23 mouse cellular contexts compared by ENCODE assay signal in genomic region chr12:26163416-26163815, GRCm38 (mm10).
A peak's percentile ranks its signal among the peaks of the same experiment; 100 is the strongest.
DNase-seq lines count a peak whose midpoint lies in the region; ATAC-seq and TF ChIP-seq lines count a peak whose summit lies in the region.
"Had no signal": no experiment of that assay in that cellular context is flagged by ENCODE, and none has a peak within 500 bp of the region (broad histone marks: within the 10 kb centered on the region; RNA-seq: fewer than 3 reads in every experiment).

No protein-coding gene starts in this region.

- H3K9ac ChIP-seq in heart, embryonic 12.5 days, result no peak overlapping the region
- H3K9ac ChIP-seq in lung, postnatal 0 days (replicated peaks; ENCODE audit: low read depth), result no peak overlapping the region
- no peak overlapping the region for H3K9ac ChIP-seq in stomach, embryonic 15.5 days
- no peak overlapping the region for H3K9ac ChIP-seq in heart, embryonic 11.5 days (ENCODE audit: low read depth, low read length)
- H3K9ac ChIP-seq: forebrain, embryonic 15.5 days; heart, embryonic 15.5 days; kidney, embryonic 15.5 days; limb, embryonic 12.5 days; liver, embryonic 14.5 days; midbrain, embryonic 12.5 days; neural tube, embryonic 12.5 days had no signal

- H3K4me2 ChIP-seq in heart, embryonic 12.5 days, result no peak overlapping the region
- no peak overlapping the region for H3K4me2 ChIP-seq in lung, postnatal 0 days (replicated peaks; ENCODE audit: low read depth, low read length)
- H3K4me2 ChIP-seq in stomach, embryonic 15.5 days, result no peak overlapping the region
- no peak overlapping the region for H3K4me2 ChIP-seq in heart, embryonic 11.5 days
- H3K4me2 ChIP-seq: forebrain, embryonic 15.5 days; heart, embryonic 15.5 days; kidney, embryonic 15.5 days; limb, embryonic 12.5 days; midbrain, embryonic 12.5 days; neural tube, embryonic 12.5 days had no signal

- no peak overlapping the region for H3K27ac ChIP-seq in heart, embryonic 12.5 days (ENCODE audit: poor library complexity, severe bottlenecking)
- H3K27ac ChIP-seq in lung, postnatal 0 days (ENCODE audit: low read length), result no peak overlapping the region
- peak overlapping the region; percentile 96 for H3K27ac ChIP-seq in embryonic fibroblast, embryonic 13.5 days (ENCODE audit: insufficient read depth, low read length)
- peak overlapping the region; percentile 63 for H3K27ac ChIP-seq in stomach, embryonic 15.5 days
- no peak overlapping the region for H3K27ac ChIP-seq in heart, embryonic 11.5 days (ENCODE audit: low read depth, low read length)
- H3K27ac ChIP-seq: forebrain, embryonic 15.5 days; heart, embryonic 15.5 days; kidney, embryonic 15.5 days; limb, embryonic 12.5 days; liver, embryonic 14.5 days; macrophage; midbrain, embryonic 12.5 days; neural tube, embryonic 12.5 days had no signal

- TF ChIP-seq POLR2A in embryonic fibroblast, embryonic 13.5 days (IDR thresholded peaks at IDR 0.05; ENCODE audit: low read depth, low read length), result no peak

- H3K4me3 ChIP-seq in heart, embryonic 12.5 days, result no peak overlapping the region
- H3K4me3 ChIP-seq in lung, postnatal 0 days (ENCODE audit: low read depth, low read length), result no peak overlapping the region
- H3K4me3 ChIP-seq in embryonic fibroblast, embryonic 13.5 days (ENCODE audit: insufficient read depth, low read length), result no peak overlapping the region
- H3K4me3 ChIP-seq in stomach, embryonic 15.5 days (replicated peaks), result no peak overlapping the region
- no peak overlapping the region for H3K4me3 ChIP-seq in heart, embryonic 11.5 days (ENCODE audit: low read depth, low read length)
- H3K4me3 ChIP-seq: erythroblast, embryonic 14.5 days; forebrain, embryonic 15.5 days; heart, embryonic 15.5 days; kidney, embryonic 15.5 days; limb, embryonic 12.5 days; midbrain, embryonic 12.5 days; neural tube, embryonic 12.5 days had no signal

- peak; percentile 4 to 14 for DNase-seq in heart, postnatal 10 days
- DNase-seq in lung, postnatal 10 days, result peak; percentile 37
- no peak for DNase-seq in lung, postnatal 0 days (ENCODE audit: low spot score)
- no peak for DNase-seq in ovary, postnatal 10 days (ENCODE audit: low spot score)
- DNase-seq: adrenal gland, postnatal 36 days; B cell, adult 2 months; embryo, embryonic 11 days; kidney, postnatal 4 days; layer of hippocampus, adult 9-11 months; thymus, postnatal 25 days had no signal

- H3K4me1 ChIP-seq in heart, embryonic 12.5 days (replicated peaks), result peaks cover 3% of the 10 kb centered on the region
- H3K4me1 ChIP-seq in lung, postnatal 0 days (ENCODE audit: insufficient read depth, low read depth, low read length), result no peaks in the 10 kb centered on the region
- H3K4me1 ChIP-seq in embryonic fibroblast, embryonic 13.5 days (ENCODE audit: control insufficient read depth, insufficient read depth, low read length), result peaks cover 3% of the 10 kb centered on the region; the same call in 1 of the 2 replicates
- no peaks in the 10 kb centered on the region for H3K4me1 ChIP-seq in stomach, embryonic 15.5 days
- H3K4me1 ChIP-seq in heart, embryonic 11.5 days (ENCODE audit: control insufficient read depth, insufficient read depth, low read length), result no peaks in the 10 kb centered on the region; the same call in 1 of the 2 replicates
- H3K4me1 ChIP-seq: forebrain, embryonic 15.5 days; kidney, embryonic 15.5 days; limb, embryonic 12.5 days; midbrain, embryonic 12.5 days; neural tube, embryonic 12.5 days had no signal

- intact Hi-C loops in heart, postnatal 10 days (cut with DNase I), result no loop called here

- H3K27me3 ChIP-seq in heart, embryonic 12.5 days (replicated peaks), result no peaks in the 10 kb centered on the region
- H3K27me3 ChIP-seq in lung, postnatal 0 days (replicated peaks; ENCODE audit: insufficient read depth, low read length), result no peaks in the 10 kb centered on the region
- no peaks in the 10 kb centered on the region for H3K27me3 ChIP-seq in stomach, embryonic 15.5 days (replicated peaks)
- no peaks in the 10 kb centered on the region for H3K27me3 ChIP-seq in heart, embryonic 11.5 days (ENCODE audit: control insufficient read depth, insufficient read depth, low read length)
- H3K27me3 ChIP-seq: forebrain, embryonic 15.5 days; heart, embryonic 15.5 days; kidney, embryonic 15.5 days; limb, embryonic 12.5 days; midbrain, embryonic 12.5 days; neural tube, embryonic 12.5 days had no signal

- no peak for TF ChIP-seq EP300 in lung, postnatal 0 days (IDR thresholded peaks at IDR 0.05)

- no peaks in the 10 kb centered on the region for H3K36me3 ChIP-seq in heart, embryonic 12.5 days
- no peaks in the 10 kb centered on the region for H3K36me3 ChIP-seq in lung, postnatal 0 days (ENCODE audit: insufficient read depth, low read length)
- H3K36me3 ChIP-seq in stomach, embryonic 15.5 days, result no peaks in the 10 kb centered on the region
- no peaks in the 10 kb centered on the region for H3K36me3 ChIP-seq in heart, embryonic 11.5 days (ENCODE audit: control insufficient read depth, insufficient read depth, low read length)
- H3K36me3 ChIP-seq: forebrain, embryonic 15.5 days; heart, embryonic 15.5 days; kidney, embryonic 15.5 days; limb, embryonic 12.5 days; midbrain, embryonic 12.5 days; neural tube, embryonic 12.5 days had no signal

- no peak for ATAC-seq in heart, embryonic 12.5 days (ENCODE audit: insufficient number of reproducible peaks, low FRiP score)
- ATAC-seq in lung, postnatal 0 days, result no peak
- no peak for ATAC-seq in stomach, embryonic 15.5 days (ENCODE audit: insufficient read depth, low FRiP score, low read depth)
- ATAC-seq in heart, embryonic 11.5 days (replicated peaks; ENCODE audit: insufficient number of reproducible peaks, low FRiP score, low TSS enrichment), result no peak
- ATAC-seq: forebrain, embryonic 15.5 days had no signal

- TF ChIP-seq CTCF in lung, postnatal 0 days (IDR thresholded peaks at IDR 0.05), result no peak
- no peak for TF ChIP-seq CTCF in embryonic fibroblast, embryonic 13.5 days (IDR thresholded peaks at IDR 0.05; ENCODE audit: borderline replicate concordance, insufficient read depth, low read length)

- H3K9me3 ChIP-seq in heart, embryonic 12.5 days (replicated peaks), result no peaks in the 10 kb centered on the region
- H3K9me3 ChIP-seq in lung, postnatal 0 days (ENCODE audit: low read length), result no peaks in the 10 kb centered on the region
- H3K9me3 ChIP-seq in stomach, embryonic 15.5 days, result no peaks in the 10 kb centered on the region
- no peaks in the 10 kb centered on the region for H3K9me3 ChIP-seq in heart, embryonic 11.5 days (replicated peaks; ENCODE audit: control insufficient read depth, low read length)
- H3K9me3 ChIP-seq: forebrain, embryonic 15.5 days; heart, embryonic 15.5 days; kidney, embryonic 15.5 days; limb, embryonic 12.5 days; midbrain, embryonic 12.5 days; neural tube, embryonic 12.5 days had no signal

- WGBS in heart, embryonic 12.5 days, result 64% methylated on average over 3 of the region's 3 CpGs
- 71% methylated on average over 3 of the region's 3 CpGs for WGBS in lung, postnatal 0 days
- 63% methylated on average over 3 of the region's 3 CpGs for WGBS in stomach, embryonic 15.5 days
- 62% methylated on average over 3 of the region's 3 CpGs for WGBS in heart, embryonic 11.5 days (ENCODE audit: insufficient replicate concordance)

Comparison
In these comparisons a context has a peak if more than half of its experiments do, and no peak if none do; other contexts are left out.
1. DNase-seq: peak in heart, postnatal 10 days (2 of 2) and lung, postnatal 10 days (single experiment); none in lung, postnatal 0 days (single experiment) and ovary, postnatal 10 days (single experiment).
2. H3K27ac ChIP-seq: peak in embryonic fibroblast, embryonic 13.5 days (single experiment) and stomach, embryonic 15.5 days (single experiment); none in heart, embryonic 12.5 days (single experiment), lung, postnatal 0 days (single experiment) and heart, embryonic 11.5 days (single experiment).